In genomic region chr2:173679217-173679616, GRCm38 (mm10) we compare ENCODE assay signal across 23 mouse cellular contexts. TPM values are rescaled to one million over a fixed set of nuclear protein-coding genes. Genes with fewer than 3 reads are reported as not detected.
A peak's percentile ranks its signal among the peaks of the same experiment; 100 is the strongest.
DNase-seq lines count a peak whose midpoint lies in the region; TF ChIP-seq lines count a peak whose summit lies in the region.
"Had no signal": no experiment of that assay in that cellular context is flagged by ENCODE, and none has a peak within 500 bp of the region (broad histone marks: within the 10 kb centered on the region; RNA-seq: fewer than 3 reads in every experiment).

No protein-coding gene starts in this region.

- peak; percentile 54 for DNase-seq in adrenal gland, postnatal 14 days
- DNase-seq in adrenal gland, postnatal 4 days (ENCODE audit: low spot score in 2 of 2) = no peak
- peak; percentile 24 for DNase-seq in thymus, postnatal 25 days
- no peak for DNase-seq in thymus, adult 2 months
- DNase-seq in left cerebral cortex, postnatal 10 days (ENCODE audit: extremely low spot score in 1 of 2, low spot score in 2 of 2) = no peak
- DNase-seq in right cerebral cortex, postnatal 14 days = no peak
- DNase-seq in gastrocnemius, postnatal 10 days = no peak
- DNase-seq: adrenal gland, adult 8-10 months; cerebellum, postnatal 14 days; heart, adult 11 months; kidney, postnatal 10 days; midbrain, embryonic 14.5 days had no signal

- no peak overlapping the region for H3K4me3 ChIP-seq in thymus, adult 2 months (ENCODE audit: control insufficient read depth, insufficient read depth, low read length)
- peak overlapping the region; percentile 59 for H3K4me3 ChIP-seq in megakaryocyte, embryonic 14.5 days (replicated peaks)
- H3K4me3 ChIP-seq: hindbrain, embryonic 13.5 days had no signal

- H3K27me3 ChIP-seq in thymus, adult 2 months (ENCODE audit: control insufficient read depth, insufficient read depth, low read length) = no peaks in the 10 kb centered on the region
- H3K27me3 ChIP-seq in megakaryocyte, embryonic 14.5 days (replicated peaks) = no peaks in the 10 kb centered on the region
- H3K27me3 ChIP-seq: hindbrain, embryonic 13.5 days had no signal

- peaks cover 4% of the 10 kb centered on the region for H3K36me3 ChIP-seq in thymus, adult 2 months (ENCODE audit: control insufficient read depth, insufficient read depth, low read length)
- peaks cover 70% of the 10 kb centered on the region for H3K36me3 ChIP-seq in megakaryocyte, embryonic 14.5 days (replicated peaks; ENCODE audit: low read length)

- 57% methylated on average over 3 of the region's 3 CpGs for WGBS in thymus, adult 2 months

- intact Hi-C loops in left cerebral cortex, postnatal 10 days (cut with DNase I) = no loop called here

- TF ChIP-seq POLR2A in thymus, adult 2 months (IDR thresholded peaks at IDR 0.05; ENCODE audit: control insufficient read depth, extremely low read depth, insufficient read depth, low read length, poor library complexity) = no peak

- no peak overlapping the region for H3K27ac ChIP-seq in thymus, adult 2 months (ENCODE audit: control insufficient read depth, insufficient read depth, low read length)
- H3K27ac ChIP-seq: hindbrain, embryonic 13.5 days had no signal

- H3K9me3 ChIP-seq in megakaryocyte, embryonic 14.5 days = peaks cover 11% of the 10 kb centered on the region
- H3K9me3 ChIP-seq: hindbrain, embryonic 13.5 days had no signal

- H3K4me1 ChIP-seq in thymus, adult 2 months (replicated peaks; ENCODE audit: control insufficient read depth, insufficient read depth, low read length) = peaks cover 3% of the 10 kb centered on the region; the same call in 1 of the 2 replicates
- peaks cover 64% of the 10 kb centered on the region for H3K4me1 ChIP-seq in megakaryocyte, embryonic 14.5 days

- TF ChIP-seq CTCF in thymus, adult 2 months (IDR thresholded peaks at IDR 0.05; ENCODE audit: borderline replicate concordance, control insufficient read depth, extremely low read depth, insufficient read depth, low read length, poor library complexity) = no peak

RNA-seq across cellular contexts. Expression of gene Rab22a, which starts 19.7 kb away (rescaled TPM):
- total RNA-seq in adrenal gland, postnatal 14 days (2021) = 33.0 and 35.4 TPM in 2 replicates
- 10 to 100 TPM; 34.6 to 35.0 TPM for total RNA-seq in adrenal gland, postnatal 4 days (2021)
- polyA plus RNA-seq in thymus, adult 2 months (2012; rRNA removed) = 33.8 and 69.1 TPM in 2 replicates
- polyA plus RNA-seq in megakaryocyte, embryonic 14.5 days (2012; ENCODE audit: insufficient read depth, low replicate concordance) = 19.3 and 26.1 TPM in 2 replicates
- total RNA-seq in left cerebral cortex, postnatal 10 days (2021) = 10 to 100 TPM; 24.4 to 26.2 TPM
- 10 to 100 TPM; 24.2 to 26.4 TPM for total RNA-seq in gastrocnemius, postnatal 10 days (2021)

RNA-seq across cellular contexts. Expression of gene 1700010B08Rik, which starts 40.0 kb away (rescaled TPM):
- not detected in 2 replicates for total RNA-seq in adrenal gland, postnatal 14 days (2021)
- not detected for total RNA-seq in adrenal gland, postnatal 4 days (2021)
- polyA plus RNA-seq in thymus, adult 2 months (2012; rRNA removed) = not detected in 2 replicates
- polyA plus RNA-seq in megakaryocyte, embryonic 14.5 days (2012; ENCODE audit: insufficient read depth, low replicate concordance) = not detected in 2 replicates
- not detected for total RNA-seq in left cerebral cortex, postnatal 10 days (2021)
- not detected for total RNA-seq in gastrocnemius, postnatal 10 days (2021)
- total RNA-seq: ES-E14; layer of hippocampus, adult 8-10 months; left cerebral cortex, postnatal 36 days had no signal
- polyA plus RNA-seq: forebrain, embryonic 14.5 days; heart, postnatal 0 days; hindbrain, embryonic 13.5 days; intestine, postnatal 0 days; liver, embryonic 11.5 days; midbrain, embryonic 14.5 days; neural tube, embryonic 11.5 days; stomach, embryonic 16.5 days had no signal

RNA-seq across cellular contexts. Expression of gene Vapb, which starts 58.1 kb away (rescaled TPM):
- total RNA-seq in adrenal gland, postnatal 14 days (2021) = 134 and 142 TPM in 2 replicates
- 100 to 1,000 TPM; 127 to 130 TPM for total RNA-seq in adrenal gland, postnatal 4 days (2021)
- polyA plus RNA-seq in thymus, adult 2 months (2012; rRNA removed) = 11.9 and 12.1 TPM in 2 replicates
- polyA plus RNA-seq in megakaryocyte, embryonic 14.5 days (2012; ENCODE audit: insufficient read depth, low replicate concordance) = 10.8 and 36.2 TPM in 2 replicates
- 100 to 1,000 TPM; 110 to 118 TPM for total RNA-seq in left cerebral cortex, postnatal 10 days (2021)
- total RNA-seq in gastrocnemius, postnatal 10 days (2021) = 100 to 1,000 TPM; 150 to 160 TPM

Comparison
In these comparisons a context has a peak if more than half of its experiments do, and no peak if none do; other contexts are left out.
1. DNase-seq: peak in adrenal gland, postnatal 14 days (single experiment) and thymus, postnatal 25 days (single experiment); none in adrenal gland, postnatal 4 days (0 of 2), thymus, adult 2 months (single experiment), left cerebral cortex, postnatal 10 days (0 of 2), right cerebral cortex, postnatal 14 days (single experiment) and gastrocnemius, postnatal 10 days (single experiment).